Mouse (Mus musculus) spleen, adult 2 months (tissue): ENCODE measurements around the gene Pbx1.

ENCODE experiments used
- CTCF ChIP-seq: fragments of 200-500 bp; IDR thresholded peaks from 2 replicates; pipeline ENCODE4 v1.5.1; 2011; ENCODE audit warnings: mild to moderate bottlenecking, inconsistent platforms; ENCODE audit not compliant: insufficient read depth, insufficient read length, insufficient replicate concordance; ENCODE audit errors: extremely low read depth
- POLR2A ChIP-seq: fragments of 200-500 bp; IDR thresholded peaks from 2 replicates; pipeline ENCODE4 v1.6.1; 2011; ENCODE audit warnings: low read depth, low read length, inconsistent platforms

- TF ChIP-seq CTCF: no peak
- no peak for TF ChIP-seq POLR2A
Measured at GRCm38 (mm10) chr1:168408757-168409156, 23.3 kb downstream of the Pbx1 start.
